Mouse (Mus musculus): ENCODE measurements around the gene Prlh. TPM values are rescaled to one million over a fixed set of nuclear protein-coding genes. Genes with fewer than 3 reads are reported as not detected.

Prlh gene
- polyA plus RNA-seq, 1 experiment from 2014 or later, result not detected

- Histone ChIP-seq H3K27me3 (no peaks in the 10 kb centered on the region), H3K36me3 (no peaks in the 10 kb centered on the region), H3K4me1 (replicated peaks) (no peaks in the 10 kb centered on the region), H3K4me2 (no peak overlapping the region), H3K27ac (replicated peaks) (no peak overlapping the region), H3K9ac (no peak overlapping the region), H3K9me3 (no peaks in the 10 kb centered on the region), H3K4me3 (no peak overlapping the region)
- ATAC-seq (ENCODE audit: low FRiP score, low read depth), result no peak
- 74% methylated on average over 3 of the region's 3 CpGs for WGBS
Observed at GRCm38 (mm10) chr1:90981346-90981745, 28.4 kb downstream of the Prlh start.

GRCm38 (mm10) chr1:90995916-90996315, 43.0 kb downstream of the Prlh start:
- H3K9me3 ChIP-seq, result no peaks in the 10 kb centered on the region
- no peaks in the 10 kb centered on the region for H3K27me3 ChIP-seq
- no peak for ATAC-seq (ENCODE audit: low FRiP score, low read depth)

GRCm38 (mm10) chr1:90997136-90997535, 44.2 kb downstream of the Prlh start:
- Histone ChIP-seq H3K4me3 (no peak overlapping the region), H3K4me1 (replicated peaks) (peaks cover 29% of the 10 kb centered on the region), H3K36me3 (no peaks in the 10 kb centered on the region), H3K9ac (no peak overlapping the region), H3K9me3 (no peaks in the 10 kb centered on the region), H3K27me3 (no peaks in the 10 kb centered on the region), H3K4me2 (no peak overlapping the region), H3K27ac (replicated peaks) (no peak overlapping the region)
- no peak for ATAC-seq (ENCODE audit: low FRiP score, low read depth)
- 85% methylated on average over 4 of the region's 4 CpGs for WGBS

More at GRCm38 (mm10) chr1:90995916-90996315, 43.0 kb downstream of the Prlh start:
- Histone ChIP-seq H3K4me2 (no peak overlapping the region), H3K4me1 (replicated peaks) (peaks cover 20% of the 10 kb centered on the region), H3K27ac (replicated peaks) (no peak overlapping the region), H3K4me3 (no peak overlapping the region), H3K36me3 (no peaks in the 10 kb centered on the region), H3K9ac (no peak overlapping the region)
- 91% methylated on average over 1 of the region's 1 CpGs for WGBS

GRCm38 (mm10) chr1:90997641-90998040, 44.7 kb downstream of the Prlh start:
- H3K4me2 ChIP-seq, result peak overlapping the region; percentile 90
- no peak for ATAC-seq (ENCODE audit: low FRiP score, low read depth)
- no peaks in the 10 kb centered on the region for H3K36me3 ChIP-seq
- peak overlapping the region; percentile 62 for H3K4me3 ChIP-seq
- WGBS, result 92% methylated on average over 5 of the region's 5 CpGs
- H3K4me1 ChIP-seq (replicated peaks), result peaks cover 29% of the 10 kb centered on the region
- H3K9me3 ChIP-seq, result no peaks in the 10 kb centered on the region
- H3K9ac ChIP-seq, result no peak overlapping the region
- H3K27ac ChIP-seq (replicated peaks), result no peak overlapping the region
- no peaks in the 10 kb centered on the region for H3K27me3 ChIP-seq

GRCm38 (mm10) chr1:90998268-90998890, 45.5 kb downstream of the Prlh start, which contains the start of gene Lrrfip1:
TSS of gene Lrrfip1 (plus strand) at chr1:90998737.
- Histone ChIP-seq H3K4me1 (replicated peaks) (peaks cover 29% of the 10 kb centered on the region), H3K27me3 (no peaks in the 10 kb centered on the region), H3K4me3 (peak within 1 kb of the TSS; percentile 62), H3K9me3 (no peaks in the 10 kb centered on the region), H3K27ac (replicated peaks) (peak within 1 kb of the TSS; percentile 73), H3K4me2 (peak within 1 kb of the TSS; percentile 90), H3K9ac (peak within 1 kb of the TSS; percentile 79), H3K36me3 (no peaks in the 10 kb centered on the region)
- peak; percentile 90 for ATAC-seq (ENCODE audit: low FRiP score, low read depth)
- WGBS, result 1% methylated on average over 58 of the region's 59 CpGs

GRCm38 (mm10) chr1:90998891-90999611, 46.1 kb downstream of the Prlh start:
- ATAC-seq (ENCODE audit: low FRiP score, low read depth), result peak; percentile 77
- Histone ChIP-seq H3K4me1 (replicated peaks) (peaks cover 29% of the 10 kb centered on the region), H3K27me3 (no peaks in the 10 kb centered on the region), H3K9ac (peak overlapping the region; percentile 79), H3K9me3 (no peaks in the 10 kb centered on the region), H3K36me3 (no peaks in the 10 kb centered on the region), H3K4me2 (peak overlapping the region; percentile 90), H3K27ac (replicated peaks) (peak overlapping the region; percentile 73), H3K4me3 (peak overlapping the region; percentile 62)
- WGBS, result under 1% methylated on average over 24 of the region's 41 CpGs

- peak overlapping the region; percentile 62 for H3K4me3 ChIP-seq
- no peaks in the 10 kb centered on the region for H3K27me3 ChIP-seq
- H3K4me1 ChIP-seq (replicated peaks), result peaks cover 29% of the 10 kb centered on the region
- no peaks in the 10 kb centered on the region for H3K36me3 ChIP-seq
- H3K9me3 ChIP-seq, result no peaks in the 10 kb centered on the region
- peak overlapping the region; percentile 90 for H3K4me2 ChIP-seq
- no peak overlapping the region for H3K27ac ChIP-seq (replicated peaks)
- 0 out of 2 replicates have a peak, but pooled peaks have one; percentile 4 for ATAC-seq (ENCODE audit: low FRiP score, low read depth)
- no peak overlapping the region for H3K9ac ChIP-seq
- WGBS, result 65% methylated on average over 10 of the region's 10 CpGs
Observed at GRCm38 (mm10) chr1:90999911-91000601, 47.1 kb downstream of the Prlh start.

GRCm38 (mm10) chr1:91001101-91001500, 48.2 kb downstream of the Prlh start:
- no peak overlapping the region for H3K27ac ChIP-seq (replicated peaks)
- peaks cover 29% of the 10 kb centered on the region for H3K4me1 ChIP-seq (replicated peaks)
- no peak overlapping the region for H3K4me3 ChIP-seq
- H3K27me3 ChIP-seq, result no peaks in the 10 kb centered on the region
- H3K9me3 ChIP-seq, result no peaks in the 10 kb centered on the region
- H3K4me2 ChIP-seq, result no peak overlapping the region
- no peak for ATAC-seq (ENCODE audit: low FRiP score, low read depth)
- H3K36me3 ChIP-seq, result no peaks in the 10 kb centered on the region
- no peak overlapping the region for H3K9ac ChIP-seq
- 96% methylated on average over 3 of the region's 3 CpGs for WGBS

- no peak overlapping the region for H3K9ac ChIP-seq
- H3K27me3 ChIP-seq, result no peaks in the 10 kb centered on the region
- peaks cover 29% of the 10 kb centered on the region for H3K4me1 ChIP-seq (replicated peaks)
- H3K4me2 ChIP-seq, result no peak overlapping the region
- no peaks in the 10 kb centered on the region for H3K36me3 ChIP-seq
- no peak overlapping the region for H3K4me3 ChIP-seq
- no peak overlapping the region for H3K27ac ChIP-seq (replicated peaks)
- 94% methylated on average over 3 of the region's 3 CpGs for WGBS
- ATAC-seq (ENCODE audit: low FRiP score, low read depth), result no peak
- H3K9me3 ChIP-seq, result no peaks in the 10 kb centered on the region
Observed at GRCm38 (mm10) chr1:91001871-91002539, 49.1 kb downstream of the Prlh start.

- Histone ChIP-seq H3K27ac (replicated peaks) (no peak overlapping the region), H3K4me3 (no peak overlapping the region), H3K4me1 (replicated peaks) (peaks cover 29% of the 10 kb centered on the region), H3K27me3 (no peaks in the 10 kb centered on the region), H3K9me3 (no peaks in the 10 kb centered on the region), H3K36me3 (no peaks in the 10 kb centered on the region), H3K4me2 (no peak overlapping the region), H3K9ac (no peak overlapping the region)
- no peak for ATAC-seq (ENCODE audit: low FRiP score, low read depth)
- WGBS, result 85% methylated on average over 3 of the region's 3 CpGs
Observed at GRCm38 (mm10) chr1:91002641-91003040, 49.7 kb downstream of the Prlh start.
